Mouse (Mus musculus) mesoderm, embryonic 11.5 days (tissue): ENCODE results near the gene Borcs7.

ENCODE experiments used
- DNase-seq: peaks from one replicate; pipeline ENCODE4 v3.0.0-alpha.2; 2012; ENCODE audit warnings: low read depth, low spot score

The Borcs7 gene

DNA sequence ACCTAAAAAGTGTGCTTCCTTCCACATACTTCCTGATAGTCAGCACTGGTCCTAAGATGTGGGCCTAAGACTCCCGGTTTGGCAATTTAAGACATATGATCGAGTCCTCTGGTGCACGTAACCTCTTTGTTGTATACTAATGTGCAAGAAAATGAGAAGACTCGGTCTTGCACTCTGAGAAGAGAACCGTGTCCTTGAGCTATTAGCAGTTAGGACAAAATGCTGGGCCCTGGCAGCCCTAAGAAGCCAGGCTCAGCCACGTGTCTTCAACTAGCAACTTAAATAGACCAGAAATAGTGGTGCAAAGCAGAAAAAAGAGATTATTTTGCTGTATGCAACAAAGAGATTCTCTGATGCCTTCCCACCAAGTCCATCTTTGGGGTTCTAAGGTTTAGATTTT, 26.9 kb upstream of the Borcs7 start:
- DNase-seq, result no peak

- no peak for DNase-seq
These were observed 24.2 kb upstream of the Borcs7 start for GRCm38 (mm10) chr19:46665474-46665873.

DNA sequence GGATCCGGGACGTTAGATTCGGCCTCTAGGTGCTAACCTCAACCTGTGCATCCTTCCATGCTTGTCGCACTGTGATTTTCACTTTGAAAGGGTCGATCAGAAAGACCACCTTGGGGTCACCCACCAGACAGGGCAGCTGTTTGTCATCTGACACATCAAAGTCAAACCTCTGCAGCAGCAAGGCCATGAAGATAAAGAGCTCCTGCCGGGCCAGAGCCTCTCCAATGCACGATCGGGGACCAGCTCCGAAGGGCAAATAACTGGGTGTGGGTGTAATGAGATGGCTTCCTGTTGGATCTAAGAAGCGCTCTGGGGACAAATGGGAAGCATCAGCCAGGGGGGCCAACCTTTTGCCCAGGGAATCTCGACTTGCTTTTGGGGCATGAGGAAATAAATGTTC, 22.4 kb upstream of the Borcs7 start:
- no peak for DNase-seq

DNA sequence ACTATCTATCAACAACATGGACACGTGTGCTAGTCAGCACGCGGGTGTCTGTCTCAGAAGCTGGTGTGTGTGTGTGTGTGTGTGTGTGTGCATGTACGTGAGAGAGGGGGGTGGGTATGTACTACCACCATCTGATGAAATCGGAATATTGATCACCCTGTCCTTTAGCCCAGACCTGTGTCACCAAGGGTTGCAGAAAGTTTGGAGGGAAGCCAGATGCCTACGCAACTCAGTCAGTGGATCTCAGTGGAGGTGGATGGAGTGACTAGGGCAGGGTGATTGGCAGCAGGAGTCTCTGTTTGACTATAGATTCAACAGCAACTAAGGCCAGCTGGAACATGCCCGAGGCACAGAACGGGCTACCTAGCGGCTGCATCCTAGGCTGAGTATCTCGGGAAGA, 21.4 kb upstream of the Borcs7 start:
- DNase-seq, result no peak

- no peak for DNase-seq
These were observed 19.9 kb upstream of the Borcs7 start for GRCm38 (mm10) chr19:46669802-46670201.

DNA sequence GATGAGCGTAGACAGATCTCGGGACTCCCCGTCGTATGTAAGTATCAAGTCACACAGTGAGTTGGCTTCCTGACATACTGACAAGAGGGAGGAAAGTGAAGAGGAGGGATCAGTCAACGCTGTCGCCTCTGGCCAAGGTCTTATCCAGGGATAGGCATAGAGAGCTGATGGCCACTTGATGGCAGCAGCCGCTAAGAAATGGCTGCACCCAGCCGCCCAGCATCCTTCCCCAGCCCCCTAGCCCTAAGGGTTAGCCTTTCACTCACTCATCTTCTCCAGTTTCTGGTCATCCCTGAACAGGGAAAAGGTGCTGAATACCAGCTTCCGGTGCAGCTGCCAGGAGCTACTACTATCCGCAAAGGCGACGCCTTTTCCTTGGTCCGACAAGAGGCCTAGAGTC, 19.0 kb upstream of the Borcs7 start:
- peak; percentile 63 for DNase-seq

GRCm38 (mm10) chr19:46672766-46673418, 16.8 kb upstream of the Borcs7 start, which contains the start of gene Cyp17a1:
Gene Cyp17a1, minus strand, starts transcription at chr19:46673172.
- no peak for DNase-seq

DNA sequence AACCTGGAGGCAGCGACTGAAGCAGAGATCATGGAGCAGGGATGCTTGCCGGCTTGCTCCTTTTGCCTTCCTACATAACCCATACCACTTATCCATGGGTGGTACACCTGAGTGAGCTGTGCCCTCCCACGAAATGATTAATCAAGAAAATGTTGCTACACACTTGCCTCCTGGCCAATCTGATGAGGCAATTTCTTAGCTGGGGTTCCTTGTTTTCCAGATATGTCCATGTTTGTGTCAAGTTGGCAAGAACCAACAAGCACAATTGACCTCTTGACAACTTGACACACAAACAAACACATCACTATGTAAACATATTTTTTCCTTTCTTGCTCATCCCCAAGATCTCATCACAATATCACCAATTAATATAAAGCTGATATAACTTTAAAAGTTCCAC, 14.1 kb upstream of the Borcs7 start:
- no peak for DNase-seq

- no peak for DNase-seq
These were observed 9.9 kb upstream of the Borcs7 start for GRCm38 (mm10) chr19:46679720-46680383.

GRCm38 (mm10) chr19:46690387-46690786, 681 bp downstream of the Borcs7 start:
- no peak for DNase-seq

- no peak for DNase-seq
These were observed 1.4 kb downstream of the Borcs7 start for GRCm38 (mm10) chr19:46691078-46691477.

- DNase-seq, result no peak
These were observed 3.4 kb downstream of the Borcs7 start for GRCm38 (mm10) chr19:46693146-46693545.

- no peak for DNase-seq
These were observed 6.8 kb downstream of the Borcs7 start for GRCm38 (mm10) chr19:46696482-46696881.

DNA sequence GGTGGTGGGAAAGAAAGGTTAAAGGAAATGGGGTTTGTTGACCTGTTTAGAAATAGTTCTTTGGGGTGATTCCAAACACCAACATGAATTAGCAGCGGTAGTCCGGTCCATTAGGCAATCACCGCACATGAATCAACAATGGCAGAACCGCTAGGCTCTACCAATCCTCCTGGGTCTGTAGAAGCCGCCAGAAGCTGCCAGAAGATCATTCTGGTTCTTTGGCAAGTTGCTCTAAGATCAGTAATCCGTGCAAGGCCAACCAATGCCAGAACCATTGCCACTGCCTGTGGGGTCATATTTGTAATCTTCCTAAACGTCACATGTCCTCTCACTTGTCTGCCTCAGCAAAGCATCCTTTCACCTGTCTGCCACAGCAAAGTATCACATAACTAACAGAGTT, 7.2 kb downstream of the Borcs7 start:
- DNase-seq, result no peak

- no peak for DNase-seq
These were observed 8.3 kb downstream of the Borcs7 start for GRCm38 (mm10) chr19:46697840-46698517.

DNA sequence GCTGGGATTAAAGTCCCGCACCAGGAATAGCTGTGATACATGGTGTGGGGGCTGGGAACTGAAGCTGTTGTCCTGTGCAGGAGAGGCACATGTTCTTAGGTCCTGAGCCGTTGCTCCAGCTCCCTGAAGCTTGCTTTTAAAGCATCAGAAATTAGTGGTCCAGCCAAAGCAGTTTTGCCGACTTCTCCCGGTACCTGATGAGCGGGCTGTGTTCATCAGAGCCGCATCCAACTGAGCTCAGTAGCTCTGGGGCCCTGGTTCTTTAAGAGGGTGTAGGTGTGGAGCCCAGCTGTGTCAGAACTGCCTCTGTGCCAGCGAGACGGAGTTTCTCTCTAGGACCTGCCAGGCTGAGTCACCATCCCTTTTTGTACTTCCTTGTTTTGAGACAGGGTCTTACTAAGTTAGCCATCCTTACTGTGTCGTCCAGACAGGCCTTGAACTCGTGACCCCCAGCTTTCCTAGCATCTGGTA, 9.3 kb downstream of the Borcs7 start:
- DNase-seq, result no peak

DNA sequence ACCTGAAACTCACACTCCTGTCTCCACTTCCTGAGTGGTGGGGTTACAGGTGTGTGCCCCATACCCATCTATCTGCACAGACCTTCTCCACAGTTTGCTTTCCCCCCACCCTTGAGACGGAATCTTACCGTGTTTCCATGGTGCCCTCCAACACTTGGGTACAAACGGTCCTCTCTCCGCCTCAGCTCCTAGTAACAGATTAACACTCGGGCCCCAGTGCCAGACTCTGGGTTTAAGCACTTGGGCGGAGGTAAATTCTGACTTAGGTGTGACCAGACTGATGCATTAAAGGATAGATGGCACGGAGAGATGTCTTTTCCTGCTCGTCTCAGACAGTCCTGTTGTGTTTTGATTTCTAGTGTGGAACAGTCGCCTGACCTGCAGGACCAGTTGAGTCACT, 11.4 kb downstream of the Borcs7 start:
- no peak for DNase-seq

- no peak for DNase-seq
These were observed 16.2 kb downstream of the Borcs7 start for GRCm38 (mm10) chr19:46705779-46706495.

DNA sequence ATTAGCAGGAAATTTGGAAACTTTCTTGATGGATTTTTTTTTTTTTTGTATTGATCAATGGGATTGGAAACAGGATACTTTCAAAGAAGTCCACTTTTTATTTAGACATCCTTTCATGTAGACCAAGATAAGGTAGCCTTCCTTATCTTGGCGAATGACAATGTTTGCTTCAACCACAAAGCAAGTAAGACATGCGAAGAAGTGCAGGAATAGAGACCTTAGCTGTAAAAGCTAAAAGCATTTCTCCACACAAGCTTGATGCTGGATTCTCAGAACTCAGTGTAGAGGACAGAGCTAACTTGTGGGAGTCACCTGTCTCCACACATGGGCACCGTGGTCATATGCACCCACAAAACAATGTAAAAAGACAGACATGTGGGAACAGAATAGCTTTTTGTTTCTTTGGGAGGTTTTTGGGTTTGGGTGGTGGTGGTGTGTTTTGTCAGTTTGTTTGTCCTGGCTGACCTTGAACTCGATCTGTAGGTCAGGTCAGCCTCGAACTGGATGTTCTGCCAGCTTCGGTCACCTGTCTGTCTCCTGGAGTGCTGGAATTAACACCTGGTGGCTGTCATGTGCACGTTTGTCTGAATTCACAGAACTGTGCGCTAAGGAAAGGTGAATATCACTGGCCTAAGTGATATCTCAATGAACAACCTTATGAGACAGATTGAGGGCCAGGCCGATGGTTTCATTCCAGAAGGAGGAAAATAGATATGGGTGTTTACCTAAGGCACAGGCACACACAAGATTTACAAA, 17.0 kb downstream of the Borcs7 start:
- no peak for DNase-seq

- DNase-seq, result peak; percentile 69
These were observed 17.8 kb downstream of the Borcs7 start, which contains the start of gene As3mt for GRCm38 (mm10) chr19:46707296-46708151. Gene As3mt, plus strand, starts transcription at chr19:46707458.
